Mouse (Mus musculus): ENCODE measurements around the gene Tex22. TPM values are rescaled to one million over a fixed set of nuclear protein-coding genes. Genes with fewer than 3 reads are reported as not detected.

Tex22 gene
- total RNA-seq, 1 experiment from 2014 or later: not detected

DNA sequence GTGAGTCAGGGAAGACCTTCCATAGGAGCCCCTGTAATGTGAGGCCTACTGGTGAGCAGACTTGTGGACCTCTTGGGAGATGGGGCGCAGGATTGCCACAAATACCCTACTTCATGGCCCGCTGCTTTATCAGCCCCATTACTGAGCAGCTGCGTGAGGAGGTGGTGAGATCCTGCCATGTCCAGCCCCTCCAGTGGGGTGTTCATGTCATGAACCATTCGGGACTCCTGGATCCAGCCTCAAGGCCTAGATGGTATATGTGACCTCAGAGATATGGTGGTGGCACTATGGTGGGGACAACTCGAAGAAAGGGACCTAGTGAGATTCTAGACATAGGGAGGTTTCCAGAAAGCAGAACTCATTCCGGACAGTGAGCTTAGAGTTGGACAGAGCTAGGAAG is 14.8 kb downstream of the Tex22 start:
- ATAC-seq (replicated peaks in 1 of 2; ENCODE audit: insufficient read depth in 1 of 2, low FRiP score in 2 of 2, low TSS enrichment in 1 of 2, low read depth in 1 of 2, poor library complexity in 2 of 2, severe bottlenecking in 2 of 2): no peak

DNA sequence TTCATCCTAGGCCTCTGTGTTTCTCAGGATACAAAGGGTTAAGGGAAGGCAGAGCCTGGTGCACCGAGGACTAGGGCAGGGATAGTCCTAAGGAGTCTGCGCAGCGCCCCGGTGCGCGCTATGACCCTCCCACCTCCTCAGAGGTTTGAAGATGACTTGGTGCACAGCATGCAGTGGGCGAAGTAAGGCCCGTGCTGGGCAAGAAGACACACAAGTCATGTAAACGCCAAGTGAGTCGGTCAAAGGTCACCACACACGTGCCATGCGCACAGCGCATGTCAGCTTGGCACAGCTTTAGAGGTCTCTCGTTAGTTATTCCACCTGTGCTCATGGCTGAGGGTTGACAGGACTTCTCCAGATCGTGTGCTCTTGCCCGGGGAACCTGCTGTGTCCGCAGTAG is 15.8 kb downstream of the Tex22 start:
- ATAC-seq (replicated peaks in 1 of 2; ENCODE audit: insufficient read depth in 1 of 2, low FRiP score in 2 of 2, low TSS enrichment in 1 of 2, low read depth in 1 of 2, poor library complexity in 2 of 2, severe bottlenecking in 2 of 2): no peak

- no peak for ATAC-seq (replicated peaks in 1 of 2; ENCODE audit: insufficient read depth in 1 of 2, low FRiP score in 2 of 2, low TSS enrichment in 1 of 2, low read depth in 1 of 2, poor library complexity in 2 of 2, severe bottlenecking in 2 of 2)
Measured at GRCm38 (mm10) chr12:113097040-113097439, 22.7 kb downstream of the Tex22 start.

- peak in 1 of 2 experiments; percentile 34; a peak in 1 of 4 replicates for ATAC-seq (replicated peaks in 1 of 2; ENCODE audit: insufficient read depth in 1 of 2, low FRiP score in 2 of 2, low TSS enrichment in 1 of 2, low read depth in 1 of 2, poor library complexity in 2 of 2, severe bottlenecking in 2 of 2)
Measured at GRCm38 (mm10) chr12:113097749-113098281, 23.5 kb downstream of the Tex22 start, which contains the start of gene Mta1. Gene Mta1, plus strand, starts transcription at chr12:113098278.

- ATAC-seq (replicated peaks in 1 of 2; ENCODE audit: insufficient read depth in 1 of 2, low FRiP score in 2 of 2, low TSS enrichment in 1 of 2, low read depth in 1 of 2, poor library complexity in 2 of 2, severe bottlenecking in 2 of 2): no peak
Measured at GRCm38 (mm10) chr12:113098530-113099151, 24.3 kb downstream of the Tex22 start.

- no peak for ATAC-seq (replicated peaks in 1 of 2; ENCODE audit: insufficient read depth in 1 of 2, low FRiP score in 2 of 2, low TSS enrichment in 1 of 2, low read depth in 1 of 2, poor library complexity in 2 of 2, severe bottlenecking in 2 of 2)
Measured at GRCm38 (mm10) chr12:113099470-113100237, 25.4 kb downstream of the Tex22 start.

DNA sequence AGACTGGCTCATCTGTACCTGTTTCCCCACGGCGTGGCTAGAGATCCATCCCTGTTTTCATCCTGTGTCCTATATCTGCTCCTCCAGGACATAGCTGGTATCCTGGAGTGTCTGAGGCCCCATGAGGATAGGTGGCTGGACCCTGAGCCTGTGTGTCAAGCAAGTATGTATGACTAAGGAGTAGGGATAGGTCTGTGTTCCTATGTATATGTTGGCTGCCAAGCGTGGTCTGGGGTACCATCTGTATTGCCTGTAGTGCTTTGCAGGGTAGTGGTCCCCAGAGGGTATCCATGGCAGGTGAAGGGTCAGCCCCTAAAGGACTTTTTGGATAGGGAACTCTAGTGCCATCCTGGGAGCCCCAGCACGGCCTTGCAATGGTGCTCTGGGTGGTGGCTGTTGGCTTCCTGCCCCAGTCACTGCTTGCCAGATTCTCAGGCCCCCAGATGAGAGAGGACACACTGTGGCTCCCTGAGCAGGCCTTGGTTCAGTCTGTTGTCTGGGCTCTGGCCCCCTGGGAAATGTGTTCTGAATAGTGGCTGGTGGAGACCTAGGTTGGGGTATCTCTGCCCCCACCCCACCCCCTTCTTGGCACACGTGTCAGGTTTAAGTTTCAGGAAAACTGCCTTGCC is 26.3 kb downstream of the Tex22 start:
- ATAC-seq (replicated peaks in 1 of 2; ENCODE audit: insufficient read depth in 1 of 2, low FRiP score in 2 of 2, low TSS enrichment in 1 of 2, low read depth in 1 of 2, poor library complexity in 2 of 2, severe bottlenecking in 2 of 2): no peak

GRCm38 (mm10) chr12:113101251-113101960 is 27.1 kb downstream of the Tex22 start:
- peak in 1 of 2 experiments; percentile 24; a peak in 1 of 4 replicates for ATAC-seq (replicated peaks in 1 of 2; ENCODE audit: insufficient read depth in 1 of 2, low FRiP score in 2 of 2, low TSS enrichment in 1 of 2, low read depth in 1 of 2, poor library complexity in 2 of 2, severe bottlenecking in 2 of 2)

- ATAC-seq (replicated peaks in 1 of 2; ENCODE audit: insufficient read depth in 1 of 2, low FRiP score in 2 of 2, low TSS enrichment in 1 of 2, low read depth in 1 of 2, poor library complexity in 2 of 2, severe bottlenecking in 2 of 2): peak; percentile 61 to 81
Measured at GRCm38 (mm10) chr12:113102461-113102860, 28.2 kb downstream of the Tex22 start.

DNA sequence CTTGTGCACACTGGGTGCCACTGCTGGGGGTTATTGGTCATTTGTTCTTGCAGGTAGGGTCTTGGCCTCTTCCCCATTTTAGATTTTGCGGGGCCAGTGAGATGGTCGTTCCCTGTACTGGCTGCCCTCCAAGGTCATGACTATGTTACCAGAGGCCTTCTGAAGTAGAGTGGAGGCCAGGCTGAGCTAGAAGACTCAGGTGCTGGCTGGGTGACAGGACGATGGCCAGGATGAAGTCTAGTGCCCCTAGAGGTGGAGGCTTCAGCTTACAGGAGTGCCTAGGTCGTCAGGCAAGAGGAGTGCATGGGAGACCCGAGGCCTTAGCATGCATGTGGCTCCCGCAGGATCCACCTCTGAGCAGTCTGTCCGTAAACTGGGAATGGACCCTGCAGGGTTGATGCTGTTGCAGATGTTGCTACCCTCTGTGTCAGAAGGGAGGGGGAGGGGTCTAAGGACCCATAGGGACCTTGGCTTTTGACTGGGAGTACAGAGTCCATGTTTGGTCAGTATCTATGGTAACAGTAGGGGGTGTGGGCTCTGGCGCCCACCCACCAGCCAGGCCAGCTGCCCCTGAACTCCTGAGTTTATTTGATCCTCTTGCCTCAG is 29.6 kb downstream of the Tex22 start:
- ATAC-seq (replicated peaks in 1 of 2; ENCODE audit: insufficient read depth in 1 of 2, low FRiP score in 2 of 2, low TSS enrichment in 1 of 2, low read depth in 1 of 2, poor library complexity in 2 of 2, severe bottlenecking in 2 of 2): no peak

DNA sequence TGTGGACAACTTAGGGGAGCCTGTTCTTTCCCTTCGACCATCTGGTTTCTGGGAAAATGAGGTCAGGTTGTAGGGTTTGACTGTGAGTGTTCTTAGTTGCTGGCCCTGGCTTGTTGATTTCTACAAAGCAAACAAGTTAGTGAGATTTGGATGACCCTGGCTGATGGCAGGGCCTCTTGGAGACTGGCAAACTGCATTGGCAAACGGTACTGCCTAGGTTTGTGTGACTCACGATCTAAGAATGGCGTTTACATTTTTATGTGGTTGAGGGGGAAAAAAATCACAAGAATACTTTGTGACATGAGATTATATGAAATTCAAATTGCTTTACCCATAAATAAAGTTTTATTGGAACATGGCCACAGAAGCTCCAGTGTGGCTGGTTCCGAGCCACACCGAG is 32.1 kb downstream of the Tex22 start:
- ATAC-seq (replicated peaks in 1 of 2; ENCODE audit: insufficient read depth in 1 of 2, low FRiP score in 2 of 2, low TSS enrichment in 1 of 2, low read depth in 1 of 2, poor library complexity in 2 of 2, severe bottlenecking in 2 of 2): no peak

- peak; percentile 44 to 55; a peak in 3 of 4 replicates for ATAC-seq (replicated peaks in 1 of 2; ENCODE audit: insufficient read depth in 1 of 2, low FRiP score in 2 of 2, low TSS enrichment in 1 of 2, low read depth in 1 of 2, poor library complexity in 2 of 2, severe bottlenecking in 2 of 2)
Measured at GRCm38 (mm10) chr12:113107431-113108124, 33.3 kb downstream of the Tex22 start.

- no peak for ATAC-seq (replicated peaks in 1 of 2; ENCODE audit: insufficient read depth in 1 of 2, low FRiP score in 2 of 2, low TSS enrichment in 1 of 2, low read depth in 1 of 2, poor library complexity in 2 of 2, severe bottlenecking in 2 of 2)
Measured at GRCm38 (mm10) chr12:113108528-113109283, 34.4 kb downstream of the Tex22 start.

DNA sequence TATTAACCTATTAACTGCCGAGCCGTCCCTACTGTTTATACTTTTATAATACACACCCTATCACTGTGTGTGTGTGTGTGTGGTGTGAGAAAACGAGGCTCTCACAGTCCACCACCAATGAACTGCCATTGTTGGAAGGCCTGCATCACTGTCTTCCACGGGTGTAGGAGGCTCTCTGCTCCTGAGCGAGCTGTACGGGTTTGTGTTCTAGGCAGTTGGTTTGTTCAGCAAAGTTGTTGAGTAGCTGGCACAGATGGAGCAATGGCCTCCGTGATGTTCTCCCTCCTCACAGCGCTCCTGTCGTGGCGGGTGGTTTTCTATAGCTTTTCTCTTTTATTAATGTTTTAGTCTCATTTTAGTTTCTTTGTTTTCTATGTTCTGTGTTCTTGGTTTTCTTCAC is 35.5 kb downstream of the Tex22 start:
- no peak for ATAC-seq (replicated peaks in 1 of 2; ENCODE audit: insufficient read depth in 1 of 2, low FRiP score in 2 of 2, low TSS enrichment in 1 of 2, low read depth in 1 of 2, poor library complexity in 2 of 2, severe bottlenecking in 2 of 2)

GRCm38 (mm10) chr12:113114141-113114540 is 39.8 kb downstream of the Tex22 start:
- no peak for ATAC-seq (replicated peaks in 1 of 2; ENCODE audit: insufficient read depth in 1 of 2, low FRiP score in 2 of 2, low TSS enrichment in 1 of 2, low read depth in 1 of 2, poor library complexity in 2 of 2, severe bottlenecking in 2 of 2)

Measured in hematopoietic stem cell, adult 5-6 weeks (primary cell).